Mouse (Mus musculus) urinary bladder, postnatal 36 days (tissue): ENCODE measurements around the gene Gm10647.
"Not testable (repeated sequence)": the region's sequence is repeated elsewhere in the genome, so short reads cannot be mapped to it uniquely, and the experiment has no call there.

Source experiments
- DNase-seq, 2 experiments: peaks; one replicate each; pipeline ENCODE4 v3.0.0; 2022; ENCODE audit warnings: low spot score in 2 of 2, mixed read lengths in 1 of 2

Gm10647 gene

GRCm38 (mm10) chr9:66796739-66797138 lies at the start of gene Gm10647:
TSS of gene Gm10647 (plus strand) at chr9:66797039.
- no peak for DNase-seq

DNA sequence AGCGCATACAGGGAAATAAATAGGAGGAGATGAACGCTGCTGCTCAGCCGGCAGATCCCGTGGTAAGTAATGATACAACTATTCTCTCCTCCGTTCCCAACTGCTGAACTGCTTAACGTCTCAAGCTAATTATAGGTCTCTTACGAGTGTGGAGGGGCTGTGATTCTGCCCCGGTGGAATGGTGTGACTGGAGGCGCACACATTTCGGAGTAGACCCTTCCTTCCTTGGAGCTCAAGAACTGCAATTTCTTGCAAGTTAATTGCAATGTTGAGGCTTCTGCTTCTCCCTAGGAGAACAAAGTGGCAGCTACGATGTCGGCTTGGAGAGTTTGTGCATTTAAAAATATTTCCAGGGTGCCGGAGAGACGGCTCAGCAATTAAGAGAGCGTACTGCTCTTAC lies 48.4 kb upstream of the Gm10647 start:
- no peak for DNase-seq

DNA sequence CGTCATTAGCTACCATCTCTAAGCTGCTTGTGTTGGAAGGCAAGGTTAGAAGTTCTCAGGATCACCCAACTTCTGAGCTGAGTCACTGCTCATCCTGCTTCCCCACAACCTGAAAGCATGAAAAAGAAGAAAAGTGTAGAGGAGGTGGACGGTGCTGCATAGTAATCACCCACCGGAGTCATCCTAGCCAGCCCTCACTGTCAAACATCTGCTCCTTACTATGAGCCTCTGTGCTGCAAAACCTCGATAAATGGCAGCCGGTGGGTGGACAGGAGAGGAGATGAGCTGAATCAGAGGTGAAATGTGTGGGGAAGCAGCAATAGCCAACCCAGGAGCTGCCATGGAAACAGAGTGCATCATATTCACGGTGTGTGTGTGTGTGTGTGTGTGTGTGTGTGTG lies 44.0 kb upstream of the Gm10647 start:
- DNase-seq = no peak

DNA sequence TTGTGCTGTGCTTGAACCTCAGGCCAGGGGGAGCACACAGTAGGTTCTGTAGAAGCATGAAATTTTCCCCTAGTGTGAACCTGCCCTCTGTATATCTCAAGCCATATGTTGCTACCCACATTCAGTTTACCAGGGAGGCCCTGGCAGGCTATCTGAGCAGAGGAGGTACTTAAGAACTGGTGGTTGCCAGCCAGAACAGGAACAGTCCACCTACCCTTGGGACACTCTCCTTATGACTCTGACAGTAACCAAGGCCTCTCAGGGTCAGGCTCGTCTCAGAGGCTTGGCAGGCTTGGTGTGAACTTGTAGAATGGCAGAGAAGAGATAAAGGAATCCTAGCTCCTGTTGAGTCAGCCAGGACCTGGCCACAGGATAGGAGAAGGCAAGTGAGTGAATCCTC lies 35.8 kb upstream of the Gm10647 start:
- no peak for DNase-seq

DNA sequence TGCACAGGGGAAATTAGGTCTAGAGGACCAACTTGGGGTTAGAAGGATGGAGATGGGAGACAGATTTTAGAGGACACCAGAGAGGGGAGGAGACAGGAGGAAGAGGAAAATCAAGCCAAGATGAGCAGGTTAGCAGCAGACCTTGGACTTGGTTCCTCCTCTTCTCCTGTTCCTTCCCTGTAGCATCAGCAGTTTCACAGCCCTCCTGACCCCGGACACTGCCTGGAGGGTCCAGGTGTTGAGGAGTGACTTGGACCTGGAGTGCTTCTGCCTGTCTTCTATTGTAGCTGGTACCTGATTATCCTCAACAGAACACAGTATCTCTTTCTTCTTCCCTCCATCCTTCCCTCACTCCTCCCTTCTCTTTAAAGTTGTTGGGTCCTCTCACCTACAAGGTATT lies 28.1 kb upstream of the Gm10647 start:
- no peak for DNase-seq

GRCm38 (mm10) chr9:66769275-66769674 lies 27.6 kb upstream of the Gm10647 start:
- no peak for DNase-seq

DNA sequence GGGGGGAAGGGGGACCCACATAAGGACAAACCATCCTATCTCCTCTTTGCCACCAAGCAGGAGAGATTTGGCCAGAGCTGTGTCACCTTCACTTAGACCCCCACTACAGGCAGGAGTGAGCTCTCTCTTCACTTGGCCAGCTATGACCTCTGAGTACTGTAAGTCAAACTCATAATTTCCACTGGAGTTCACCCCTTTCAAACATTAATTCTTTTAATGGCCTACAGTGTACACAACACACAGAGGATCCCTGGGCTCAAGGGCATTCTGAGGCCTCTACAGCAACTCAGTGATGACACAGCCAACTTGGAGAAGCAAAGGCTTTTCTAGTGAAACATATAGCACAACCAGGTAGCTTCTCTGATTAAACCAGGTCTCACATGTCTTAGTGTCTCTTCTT lies 26.1 kb upstream of the Gm10647 start:
- DNase-seq = no peak

- not testable (repeated sequence) for DNase-seq
Observed at GRCm38 (mm10) chr9:66784552-66784951, 12.3 kb upstream of the Gm10647 start.

DNA sequence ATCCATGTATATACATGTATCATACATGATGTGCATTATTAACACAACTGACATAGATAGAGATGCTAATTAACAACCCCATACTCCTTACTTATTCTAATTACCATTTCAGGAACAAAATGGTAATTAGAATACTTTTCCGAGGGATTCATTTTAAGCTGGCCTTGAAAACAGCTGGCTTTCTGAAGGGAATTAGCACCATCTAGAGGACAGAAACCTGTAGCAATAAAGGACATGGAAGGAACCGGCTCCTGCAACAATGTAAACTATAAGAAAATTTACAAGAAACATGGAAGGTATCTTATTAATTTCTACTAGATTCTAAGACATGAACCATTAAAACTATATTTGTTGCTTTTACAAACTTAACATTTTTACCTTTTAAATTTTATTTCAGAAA lies 9.0 kb upstream of the Gm10647 start:
- DNase-seq = no peak

- no peak for DNase-seq
Observed at GRCm38 (mm10) chr9:66794629-66795463, 2.0 kb upstream of the Gm10647 start.

- DNase-seq = peak; percentile 96
Observed at GRCm38 (mm10) chr9:66795464-66796324, 1.1 kb upstream of the Gm10647 start, which contains the start of gene Aph1b. TSS of gene Aph1b (minus strand) at chr9:66795490.

- no peak for DNase-seq
Observed at GRCm38 (mm10) chr9:66801947-66802346, 5.1 kb downstream of the Gm10647 start.

- DNase-seq = not testable (repeated sequence)
Observed at GRCm38 (mm10) chr9:66805951-66806350, 9.1 kb downstream of the Gm10647 start.

DNA sequence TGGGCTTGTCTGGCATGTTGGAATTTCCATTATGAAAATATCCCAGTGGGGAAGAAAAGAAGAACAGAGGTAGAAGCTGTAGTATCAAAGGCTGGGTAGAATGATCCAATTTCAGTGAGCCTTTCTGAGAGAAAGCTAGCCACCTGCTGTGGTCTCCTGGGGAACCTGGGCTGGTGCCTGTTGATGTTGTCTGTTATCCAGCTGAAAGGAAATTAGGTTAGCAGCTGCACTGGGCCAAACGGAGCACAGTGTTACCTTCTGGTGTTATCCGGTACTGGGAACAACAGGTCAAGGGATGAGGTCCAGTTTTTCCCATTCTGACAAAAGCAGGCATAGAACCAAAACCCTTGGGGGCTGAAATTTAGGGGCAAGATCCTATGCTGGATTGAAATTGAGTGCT lies 16.6 kb downstream of the Gm10647 start:
- no peak for DNase-seq

GRCm38 (mm10) chr9:66820996-66821395 lies 24.2 kb downstream of the Gm10647 start:
- no peak for DNase-seq

- not testable (repeated sequence) for DNase-seq
Observed at GRCm38 (mm10) chr9:66822255-66822654, 25.4 kb downstream of the Gm10647 start.

- DNase-seq = no peak
Observed at GRCm38 (mm10) chr9:66825990-66826389, 29.2 kb downstream of the Gm10647 start.

DNA sequence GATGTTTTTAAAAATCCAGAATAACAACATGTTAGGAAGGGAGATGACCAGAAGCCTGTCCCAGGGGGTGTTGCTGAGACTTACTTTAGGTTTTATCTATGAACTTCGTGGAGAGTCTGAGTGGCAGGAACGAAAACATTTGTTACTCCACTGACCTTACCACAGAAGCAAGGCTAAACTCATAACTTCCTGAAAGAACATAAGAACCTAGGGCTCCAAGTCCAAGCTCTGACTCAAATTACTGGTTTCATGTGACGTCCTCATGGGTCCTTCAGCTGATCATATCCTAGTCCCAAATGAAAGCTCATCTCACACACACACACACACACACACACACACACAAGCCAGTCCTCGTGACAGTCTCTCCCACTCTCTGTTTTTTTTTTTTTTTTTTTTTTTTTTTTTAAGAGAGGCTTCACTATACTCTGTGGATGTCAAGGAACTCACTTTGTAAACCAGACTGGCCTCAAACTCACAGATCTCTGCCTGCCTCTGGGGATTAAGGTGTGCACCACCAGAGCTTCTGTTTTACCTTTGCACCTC lies 35.6 kb downstream of the Gm10647 start:
- no peak for DNase-seq

DNA sequence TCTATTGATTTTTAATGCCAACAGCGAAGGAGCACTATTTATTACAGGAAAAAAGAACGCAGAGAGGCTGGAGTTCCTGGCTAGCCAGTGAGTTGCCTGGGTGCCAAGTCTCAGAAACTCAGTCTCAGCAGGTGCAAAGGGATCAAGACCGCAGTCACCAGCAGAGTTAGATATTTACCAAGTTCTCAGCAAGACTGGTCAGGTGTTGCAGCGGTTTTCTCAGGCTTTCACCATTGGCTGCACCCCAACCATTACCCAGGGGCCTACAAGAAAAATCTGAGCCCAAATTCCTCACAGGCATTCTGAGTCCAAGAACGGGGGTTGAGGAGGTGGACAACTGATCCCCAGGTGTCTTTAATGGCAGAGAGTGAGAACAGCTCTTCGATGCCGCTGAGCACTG lies 37.0 kb downstream of the Gm10647 start:
- no peak for DNase-seq

GRCm38 (mm10) chr9:66834318-66835096 lies 37.7 kb downstream of the Gm10647 start, which contains the start of gene Aph1c:
TSS of gene Aph1c (minus strand) at chr9:66834726.
- peak; percentile 99 for DNase-seq

DNA sequence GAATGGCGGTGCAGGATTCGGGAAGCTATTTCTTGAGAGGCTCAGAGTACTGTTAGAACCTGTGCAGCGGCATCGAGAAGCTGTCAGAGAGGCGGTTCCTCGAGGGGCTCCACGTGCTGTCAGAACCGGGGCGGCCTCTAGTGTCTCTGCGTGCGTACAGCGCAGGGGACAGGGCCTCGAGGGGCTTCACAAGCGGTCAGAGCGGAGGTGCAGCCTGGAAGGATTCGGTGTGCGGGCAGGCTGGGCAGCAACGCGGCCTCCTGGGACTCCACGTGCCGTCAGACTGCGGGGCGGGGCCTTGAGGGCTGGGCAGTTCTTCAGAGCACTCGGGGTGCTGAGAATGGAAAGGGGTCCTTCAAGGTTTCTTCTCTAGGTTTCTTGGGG lies 38.2 kb downstream of the Gm10647 start:
- no peak for DNase-seq

DNA sequence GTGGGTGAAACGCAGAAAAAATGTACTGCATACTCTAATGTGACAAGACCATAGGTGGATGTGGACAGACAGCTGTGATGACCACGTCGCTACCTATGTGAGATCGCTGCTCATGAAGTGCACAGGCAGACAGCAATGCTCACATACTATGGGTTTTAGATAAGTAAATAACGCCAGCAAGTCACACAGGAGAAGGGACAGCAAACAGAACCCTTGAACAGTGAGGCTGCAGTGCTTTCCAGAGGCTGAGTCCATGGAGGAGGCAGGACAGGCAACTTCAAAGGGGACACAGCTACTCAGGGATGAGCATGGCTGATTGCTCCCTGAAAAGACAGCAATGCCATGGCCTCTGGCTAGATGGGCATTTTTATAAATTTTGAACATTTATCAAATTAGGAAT lies 50.0 kb downstream of the Gm10647 start:
- no peak for DNase-seq
